Mouse (Mus musculus): ENCODE measurements around the gene Tmem107.

The Tmem107 gene

DNA sequence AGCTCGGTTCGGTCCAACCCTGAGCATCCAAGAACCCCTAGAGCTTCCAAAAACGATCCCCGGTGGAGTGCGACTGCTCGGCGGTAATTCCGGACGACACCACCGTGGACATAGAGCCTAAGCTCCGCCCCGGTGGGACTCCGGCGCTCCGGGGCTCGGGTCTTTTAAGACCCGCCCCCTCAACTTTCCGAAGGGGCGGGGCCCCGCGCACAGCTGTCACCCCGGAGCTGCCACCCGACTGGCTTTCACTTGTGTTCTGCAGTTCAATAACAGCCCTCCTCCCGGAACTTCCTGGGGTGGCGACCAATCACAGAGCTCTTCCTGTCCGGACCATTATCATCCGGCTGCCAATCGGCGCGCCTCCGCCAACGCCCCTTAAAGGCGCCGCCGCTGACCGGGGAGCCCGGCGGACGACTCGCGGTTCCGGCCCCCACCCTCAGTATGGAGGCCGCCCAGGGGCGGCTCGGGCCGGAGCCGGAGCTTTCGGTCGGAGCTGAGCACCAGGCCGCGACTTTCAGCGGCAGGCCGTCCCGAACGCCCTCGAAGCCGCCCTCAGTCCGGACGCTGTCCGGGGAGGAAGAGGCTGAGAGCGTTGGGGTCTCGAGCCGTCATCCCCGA is 11.1 kb upstream of the Tmem107 start, which contains the start of gene Borcs6:
Gene Borcs6, plus strand, starts transcription at position 361 of the 618 bp plus-strand sequence.
- DNase-seq (ENCODE audit: low spot score), result peak; percentile 94

DNA sequence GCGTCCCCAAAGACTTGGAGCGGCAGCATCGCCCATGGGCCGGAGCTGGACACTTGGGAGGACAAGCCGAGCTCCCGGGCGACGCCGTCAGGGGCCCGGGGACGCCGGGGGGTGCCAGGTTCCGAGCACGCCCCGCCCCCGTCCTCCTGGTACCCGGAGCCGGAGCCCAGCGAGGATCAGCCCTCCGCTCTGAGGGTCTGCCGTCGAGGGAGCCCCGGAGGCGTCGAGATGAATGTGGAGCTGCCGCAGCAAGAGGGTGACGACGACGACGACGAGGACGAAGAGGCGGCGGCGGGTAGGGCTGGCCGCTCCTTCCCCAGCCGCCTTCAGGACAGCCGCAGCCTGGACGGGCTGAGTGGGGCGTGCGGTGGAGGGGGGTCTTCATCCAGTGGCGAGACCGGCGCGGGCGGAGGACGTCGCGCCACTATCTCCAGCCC is 10.6 kb upstream of the Tmem107 start:
- DNase-seq (ENCODE audit: low spot score), result no peak

DNA sequence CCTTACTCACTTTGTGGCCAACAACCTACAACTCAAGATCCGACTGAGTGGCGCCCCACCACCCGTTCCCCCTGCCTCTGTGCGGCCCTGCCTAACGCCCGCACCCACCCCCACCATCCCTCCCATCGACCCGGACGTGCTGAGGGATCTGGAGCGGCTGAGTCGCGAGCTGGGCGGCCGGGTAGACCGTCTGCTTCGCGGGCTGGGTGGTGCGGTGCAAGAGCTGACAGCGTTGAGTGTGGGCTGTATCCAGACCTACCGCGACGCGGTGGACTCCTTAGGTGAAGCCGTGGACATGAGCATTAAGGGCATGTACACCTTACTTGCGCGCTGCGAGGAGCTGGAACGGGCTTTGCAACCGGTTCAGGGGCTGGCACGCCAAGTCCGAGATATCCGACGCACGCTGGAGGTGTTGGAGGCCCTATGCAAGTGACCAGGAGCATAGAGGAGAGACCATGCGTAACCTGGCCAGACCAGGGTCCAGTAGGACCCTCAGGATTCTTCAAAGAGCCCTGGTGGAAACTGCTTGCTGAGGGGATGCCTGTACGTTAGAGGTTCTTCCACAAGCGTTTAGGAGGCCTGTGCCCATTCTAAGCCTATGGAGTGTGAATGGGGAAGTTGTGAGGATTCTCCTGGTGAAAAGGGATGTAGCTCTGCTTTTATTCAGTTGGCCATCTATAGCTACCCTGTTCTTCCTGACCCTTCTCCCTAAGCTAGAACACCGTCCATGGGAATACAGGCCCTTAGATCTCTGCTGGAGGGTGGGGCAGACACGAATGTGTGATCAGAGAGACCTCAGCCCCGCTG is 10.0 kb upstream of the Tmem107 start:
- no peak for DNase-seq (ENCODE audit: low spot score)

DNA sequence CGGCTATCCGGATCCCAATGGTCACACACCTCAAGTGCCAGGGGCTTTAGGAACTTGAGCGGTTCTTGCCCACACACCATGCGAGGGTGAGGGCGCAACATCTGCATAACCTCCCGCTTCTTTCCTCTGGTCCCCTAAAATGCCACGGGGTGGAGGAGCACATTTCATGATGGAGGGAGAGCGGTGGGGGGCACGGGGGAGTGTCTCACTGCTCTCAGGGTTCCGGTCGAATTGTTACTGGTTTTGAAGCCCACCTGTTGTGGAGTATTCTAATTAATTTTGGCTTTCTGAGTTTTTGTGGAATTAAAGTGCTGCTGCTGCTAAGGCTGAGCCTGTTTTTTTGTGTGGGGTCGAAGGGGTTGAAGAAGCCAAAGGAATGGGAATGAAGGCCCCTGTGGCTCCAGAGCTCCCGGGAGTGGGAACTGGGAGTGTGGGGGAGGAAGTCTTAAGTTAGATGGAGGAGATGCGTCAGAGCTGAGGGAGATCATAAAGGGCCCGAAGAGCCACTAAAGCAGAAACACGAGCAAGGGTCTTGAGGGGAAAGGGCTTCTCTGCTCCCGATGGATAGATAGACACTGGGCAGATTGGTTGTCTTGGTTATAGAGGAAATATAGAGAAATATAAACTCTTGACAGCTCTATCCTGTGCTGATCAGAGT is 9.2 kb upstream of the Tmem107 start:
- no peak for DNase-seq (ENCODE audit: low spot score)

DNA sequence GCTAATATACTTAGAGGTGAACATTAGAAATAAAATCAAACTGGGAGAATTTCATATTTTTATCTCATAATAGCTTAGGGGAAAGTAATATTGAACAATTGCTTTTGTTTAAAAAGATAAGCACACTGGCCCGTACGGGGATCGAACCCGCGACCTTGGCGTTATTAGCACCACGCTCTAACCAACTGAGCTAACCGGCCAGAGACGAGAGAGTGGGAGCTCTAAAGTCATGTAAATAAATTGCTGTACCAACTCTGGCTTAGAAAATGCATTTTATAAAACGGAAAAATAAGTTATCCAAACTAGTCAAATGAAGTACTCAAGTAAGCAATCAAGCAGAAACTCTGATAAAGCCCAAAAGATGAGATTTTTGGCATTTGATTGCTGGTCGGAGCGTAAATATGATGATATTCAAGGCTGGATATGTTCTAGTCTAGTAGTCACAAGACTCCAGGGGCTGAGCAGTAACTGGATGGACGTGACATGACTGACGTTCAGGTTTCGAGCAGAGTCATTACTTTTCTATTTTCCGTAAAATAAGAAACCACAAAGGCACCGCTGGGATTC is 8.3 kb upstream of the Tmem107 start:
- peak; percentile 76 for DNase-seq (ENCODE audit: low spot score)

DNA sequence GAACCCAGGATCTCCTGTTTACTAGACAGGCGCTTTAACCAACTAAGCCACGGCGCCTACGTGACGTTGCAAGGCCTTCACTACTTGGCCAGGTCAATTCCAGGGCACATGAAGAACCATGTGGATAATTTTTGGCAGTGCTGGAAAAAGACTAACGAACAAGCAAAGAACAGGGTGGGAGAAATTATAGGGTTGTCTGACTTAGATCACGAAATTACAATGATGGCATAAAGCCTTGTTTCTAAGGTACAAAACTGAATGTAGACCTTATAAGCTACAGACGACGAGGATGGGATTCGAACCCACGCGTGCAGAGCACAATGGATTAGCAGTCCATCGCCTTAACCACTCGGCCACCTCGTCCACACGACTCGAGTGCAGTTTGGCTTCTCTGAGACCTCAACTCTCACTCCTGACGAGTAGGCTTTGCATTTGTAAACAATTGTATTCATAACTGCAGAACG is 7.8 kb upstream of the Tmem107 start:
- DNase-seq (ENCODE audit: low spot score), result peak; percentile 94

DNA sequence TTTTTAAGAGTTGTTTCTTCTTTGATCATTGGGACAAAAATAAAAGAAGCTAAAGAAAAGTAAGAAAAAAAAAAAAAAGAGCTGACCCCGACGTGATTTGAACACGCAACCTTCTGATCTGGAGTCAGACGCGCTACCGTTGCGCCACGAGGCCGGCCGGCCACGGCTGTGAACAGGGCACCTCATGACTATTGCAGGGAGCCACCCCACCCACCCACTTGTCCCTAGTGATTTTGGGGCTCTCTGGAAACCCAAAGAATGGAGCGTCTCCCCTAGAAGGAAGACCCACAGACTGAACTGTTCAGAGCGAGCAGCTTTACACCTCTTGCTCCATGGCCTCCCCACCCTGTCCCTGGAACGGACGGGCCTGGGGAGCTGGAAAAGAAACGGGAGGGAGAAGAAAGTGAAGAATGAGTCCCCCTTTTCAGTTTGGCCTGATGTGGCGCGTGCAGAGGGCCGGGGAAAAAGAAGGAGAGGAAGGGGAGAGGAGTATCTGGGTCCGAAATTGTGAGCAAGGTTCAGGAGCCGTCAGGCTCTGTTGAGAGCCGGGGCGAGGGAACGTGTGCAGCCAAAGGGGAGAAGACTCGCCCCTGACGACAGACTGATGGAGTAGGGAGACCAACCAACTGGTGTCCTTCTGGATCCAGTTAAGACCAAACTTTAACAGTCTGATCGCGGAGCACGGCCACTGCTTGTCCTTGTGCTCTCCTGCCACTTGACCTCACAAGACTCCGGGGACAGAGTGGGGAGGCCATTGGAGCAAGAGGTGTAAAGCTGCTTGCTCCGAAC is 7.0 kb upstream of the Tmem107 start:
- peak; percentile 73 for DNase-seq (ENCODE audit: low spot score)

DNA sequence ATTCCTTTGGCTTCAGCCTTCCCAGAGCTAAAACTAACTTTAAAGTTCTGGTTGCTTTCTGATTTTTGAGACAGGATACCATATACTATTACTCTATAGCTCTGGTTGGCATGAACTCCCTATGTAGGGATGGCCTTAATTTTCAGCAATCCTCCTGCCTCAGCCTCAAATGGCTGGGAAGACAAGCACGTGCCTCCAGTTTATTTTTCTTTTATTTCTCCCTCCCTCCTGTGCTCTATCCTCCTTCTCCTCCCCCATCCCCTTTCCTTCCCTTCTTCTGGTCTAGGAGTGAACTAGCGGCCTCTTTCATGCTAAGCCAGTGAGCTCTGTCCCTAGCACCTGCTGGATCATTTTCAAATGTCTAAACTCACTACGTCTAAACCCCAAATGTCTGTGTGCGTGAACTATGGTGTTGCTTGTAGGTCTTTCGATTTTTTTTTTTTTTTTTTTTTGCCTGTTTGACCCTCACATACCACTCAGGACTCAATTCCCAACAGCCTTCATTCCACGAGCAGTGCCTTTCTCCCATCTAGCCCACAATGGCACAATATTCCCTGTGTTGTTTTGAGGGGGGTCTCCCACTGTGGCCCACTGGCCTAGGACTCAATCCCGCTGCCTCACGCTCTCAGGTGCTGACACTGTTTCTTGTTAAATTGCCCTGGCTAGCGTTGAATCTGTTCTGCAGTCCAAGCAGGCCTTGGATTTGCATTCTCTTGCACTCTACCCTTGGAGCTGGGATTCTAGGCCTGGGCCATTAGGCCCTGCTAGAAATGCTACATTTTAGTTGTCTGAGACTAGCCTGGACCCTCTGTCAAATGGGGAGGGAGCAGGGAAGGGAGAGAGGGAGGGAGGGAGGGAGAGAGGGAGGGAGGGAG is 6.1 kb upstream of the Tmem107 start:
- DNase-seq (ENCODE audit: low spot score), result no peak

DNA sequence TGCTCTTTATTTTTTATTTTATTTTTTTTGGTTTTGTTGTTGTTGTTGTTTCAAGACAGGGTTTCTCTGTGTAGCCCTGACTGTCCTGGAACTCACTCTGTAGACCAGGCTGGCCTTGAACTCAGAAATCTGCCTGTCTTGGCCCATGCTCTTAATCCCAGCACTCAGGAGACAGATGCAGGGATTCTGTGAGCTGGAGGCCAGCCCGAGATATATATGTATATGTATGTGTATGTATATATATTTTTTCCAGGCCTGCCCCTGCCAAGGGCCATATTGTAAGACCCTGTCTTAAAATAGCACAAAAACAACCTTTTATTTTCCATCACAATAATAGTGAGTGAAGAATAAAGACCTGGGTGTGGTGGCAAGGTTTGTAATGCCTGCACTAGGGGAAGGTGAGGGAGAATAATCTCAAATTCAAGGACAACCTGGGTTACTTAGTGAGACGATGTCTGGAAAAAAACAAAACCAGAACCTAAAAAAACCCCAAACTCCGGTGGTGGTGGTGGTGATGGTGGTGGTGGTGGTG is 5.1 kb upstream of the Tmem107 start:
- DNase-seq (ENCODE audit: low spot score), result no peak

DNA sequence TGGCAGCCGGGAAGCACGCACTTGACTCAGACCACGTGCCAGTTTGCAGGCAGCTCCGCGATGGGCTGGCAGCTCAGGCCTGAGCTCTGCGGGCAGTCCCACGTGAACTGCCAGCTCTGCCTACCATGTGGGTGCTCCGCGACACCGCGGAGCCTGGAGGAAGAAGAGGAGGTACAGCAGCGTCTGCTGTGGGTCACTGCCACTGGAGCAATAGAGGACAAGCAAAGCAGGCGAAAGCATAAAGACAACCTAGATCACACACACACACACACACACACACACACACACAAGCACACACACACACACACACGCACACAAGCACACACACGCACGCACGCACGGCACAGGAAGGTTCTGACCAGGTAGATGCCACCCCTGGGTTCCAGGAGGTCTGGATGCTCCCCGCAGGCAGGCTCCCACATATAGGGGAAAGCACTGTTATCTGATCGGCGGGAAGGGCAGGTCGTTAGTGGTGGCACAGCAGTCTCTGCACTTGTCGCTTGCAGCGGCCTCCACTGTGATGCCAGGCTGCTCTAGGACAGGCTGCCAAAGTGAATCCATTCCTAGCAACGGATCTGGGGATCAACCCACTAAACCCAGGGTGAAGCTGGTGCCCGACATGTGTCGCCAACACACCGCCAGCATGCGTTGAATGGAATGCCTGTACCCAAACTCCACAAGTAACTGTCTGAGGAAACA is 4.3 kb upstream of the Tmem107 start:
- DNase-seq (ENCODE audit: low spot score), result peak; percentile 68

DNA sequence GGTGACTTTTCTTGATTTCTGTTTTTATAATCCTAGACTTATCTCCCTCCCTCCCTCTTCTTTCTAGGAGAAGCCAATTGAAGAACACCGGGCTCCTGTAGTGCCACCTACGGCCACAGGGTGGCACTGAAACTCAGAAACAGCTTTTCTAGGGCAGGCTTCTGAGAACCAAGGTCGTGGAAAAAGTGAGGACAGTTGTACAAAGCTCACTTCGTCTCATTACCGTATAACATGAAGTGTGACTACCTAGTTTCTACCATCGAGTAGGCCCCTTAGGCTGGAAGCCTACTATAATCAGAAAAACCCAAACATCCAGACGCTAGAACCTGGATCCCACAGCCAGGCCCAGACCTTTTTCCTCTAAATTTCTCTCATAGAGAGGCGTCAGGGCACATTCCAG is 3.6 kb upstream of the Tmem107 start:
- DNase-seq (ENCODE audit: low spot score), result peak; percentile 93

DNA sequence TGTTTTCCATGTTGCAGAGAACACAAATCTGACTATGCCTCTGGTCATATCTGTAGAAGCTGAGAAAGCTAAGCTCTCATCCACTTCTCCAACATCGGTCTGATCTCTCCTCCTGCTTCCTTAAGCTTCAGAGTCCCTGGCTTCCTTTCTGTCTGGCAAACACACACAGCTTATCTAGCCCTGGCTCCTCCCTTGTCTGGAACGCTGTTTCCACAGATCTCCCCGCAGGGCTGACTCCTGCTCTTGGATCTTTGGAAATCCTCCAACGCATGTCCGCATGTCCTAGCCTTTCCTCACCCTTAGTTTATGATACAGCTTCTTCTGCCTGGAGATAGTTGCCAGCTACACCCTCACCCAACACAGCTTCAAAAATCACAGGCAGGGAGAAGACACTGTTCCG is 3.0 kb upstream of the Tmem107 start:
- DNase-seq (ENCODE audit: low spot score), result no peak

DNA sequence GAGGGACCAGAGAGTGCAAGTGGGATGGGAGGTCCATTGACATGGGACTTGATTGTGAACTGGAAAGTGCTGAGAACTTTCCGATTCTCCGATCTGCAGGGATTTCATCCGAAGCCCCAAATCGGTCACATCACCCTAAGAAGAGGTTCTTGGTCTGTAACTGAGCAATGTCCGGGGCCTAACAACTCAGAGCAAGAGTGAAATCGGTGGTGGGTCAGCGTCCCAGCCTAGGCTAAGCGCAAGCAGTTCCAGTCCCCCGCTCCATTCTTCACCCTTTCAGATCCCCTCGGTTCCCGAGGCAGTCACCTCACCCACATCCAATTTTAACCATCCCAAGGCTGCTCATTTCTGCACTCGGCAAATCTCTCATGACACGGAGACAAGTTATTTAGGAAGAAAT is 513 bp upstream of the Tmem107 start:
- no peak for DNase-seq (ENCODE audit: low spot score)

DNA sequence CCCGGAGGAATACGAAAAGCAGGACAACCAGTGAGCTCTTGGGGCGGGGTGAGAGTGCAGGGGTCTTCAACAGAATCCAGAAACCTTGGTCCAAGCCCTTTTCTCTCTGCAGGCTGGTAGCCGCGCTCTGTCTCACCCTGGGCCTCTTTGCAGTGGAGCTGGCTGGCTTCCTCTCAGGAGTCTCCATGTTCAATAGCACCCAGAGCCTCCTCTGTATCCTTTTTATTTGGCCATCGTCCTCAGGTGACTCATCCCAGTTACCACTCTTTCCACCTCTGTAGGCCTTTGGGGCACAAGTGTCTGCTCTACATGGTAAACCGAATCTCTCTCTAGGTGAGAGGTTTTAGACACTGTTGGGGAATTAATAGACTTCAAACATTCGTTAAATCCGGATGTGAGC is 656 bp downstream of the Tmem107 start:
- no peak for DNase-seq (ENCODE audit: low spot score)

DNA sequence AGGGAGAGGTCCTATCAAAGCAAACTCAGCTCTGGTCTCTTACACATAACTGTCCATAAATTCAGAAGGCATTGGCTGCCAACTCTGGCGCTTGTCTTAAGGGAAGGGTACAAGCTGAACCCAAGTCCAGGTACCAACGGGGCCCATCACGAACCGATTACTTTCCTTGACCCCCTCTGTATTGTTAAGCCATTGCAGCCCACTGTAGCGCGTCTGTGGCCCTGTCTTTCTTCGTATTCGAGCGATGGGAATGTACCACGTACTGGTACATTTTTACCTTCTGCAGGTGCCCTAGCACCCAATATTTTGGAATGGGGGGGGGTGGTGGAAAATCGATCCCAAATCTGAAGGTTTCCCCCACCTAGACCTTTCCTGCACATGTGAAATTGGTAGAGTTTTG is 1.6 kb downstream of the Tmem107 start:
- DNase-seq (ENCODE audit: low spot score), result no peak

DNA sequence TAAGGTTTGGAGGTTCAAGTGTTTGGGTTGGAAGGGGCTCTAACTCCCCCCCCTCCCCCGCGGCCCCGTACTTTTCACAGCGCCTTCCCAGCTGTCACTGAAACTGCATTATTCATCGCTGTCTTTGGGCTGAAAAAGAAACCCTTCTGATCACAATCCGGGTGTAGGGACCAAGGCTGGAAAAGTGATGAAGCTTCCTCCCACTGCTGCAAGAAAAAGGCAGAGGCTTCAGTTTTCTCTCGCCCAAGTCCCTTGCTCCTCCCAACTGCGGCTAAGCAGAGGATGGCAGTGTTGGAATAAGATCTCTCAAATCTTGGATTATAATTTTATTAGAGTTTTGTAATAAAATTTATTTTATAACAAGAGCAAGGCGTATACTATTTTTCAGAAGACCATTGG is 2.1 kb downstream of the Tmem107 start:
- DNase-seq (ENCODE audit: low spot score), result no peak

DNA sequence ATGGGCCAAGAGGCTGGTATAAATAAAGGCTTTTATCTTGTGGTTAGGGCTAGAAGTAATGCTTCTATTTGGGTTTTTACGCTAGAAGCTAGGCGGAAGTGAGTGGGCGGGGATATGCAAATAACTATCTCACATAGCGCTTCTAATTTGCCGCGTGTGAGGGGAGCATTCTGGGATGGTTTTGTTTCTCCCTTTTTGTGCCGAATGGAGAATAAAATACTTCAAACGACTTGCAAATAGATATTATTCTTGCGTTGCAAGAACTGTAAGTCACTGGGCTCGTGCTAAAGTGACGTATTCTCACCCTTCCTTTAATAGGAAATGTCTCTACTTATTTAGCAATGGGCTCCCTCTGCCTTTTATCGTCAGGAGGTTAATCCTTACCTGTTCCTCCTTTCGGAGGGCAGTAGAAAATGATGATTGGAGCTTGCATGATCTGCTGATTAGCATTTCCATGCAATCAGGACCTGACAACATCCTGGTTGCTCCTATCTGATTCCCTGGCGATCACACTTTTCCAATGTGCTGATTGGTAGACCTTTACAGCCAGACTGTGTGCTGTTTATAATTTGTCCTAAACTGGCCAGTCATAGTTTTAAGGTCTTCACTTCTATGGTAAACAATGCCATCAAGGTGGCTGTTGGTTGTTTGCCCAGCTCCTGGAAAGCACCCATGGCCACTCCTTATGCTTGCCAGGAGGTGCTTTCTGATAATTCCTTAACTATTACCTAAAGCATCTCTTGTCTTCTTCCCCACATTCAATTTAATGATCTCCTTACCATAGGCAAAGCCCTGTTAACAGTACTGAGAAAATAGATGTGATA is 2.7 kb downstream of the Tmem107 start:
- DNase-seq (ENCODE audit: low spot score), result peak; percentile 95

DNA sequence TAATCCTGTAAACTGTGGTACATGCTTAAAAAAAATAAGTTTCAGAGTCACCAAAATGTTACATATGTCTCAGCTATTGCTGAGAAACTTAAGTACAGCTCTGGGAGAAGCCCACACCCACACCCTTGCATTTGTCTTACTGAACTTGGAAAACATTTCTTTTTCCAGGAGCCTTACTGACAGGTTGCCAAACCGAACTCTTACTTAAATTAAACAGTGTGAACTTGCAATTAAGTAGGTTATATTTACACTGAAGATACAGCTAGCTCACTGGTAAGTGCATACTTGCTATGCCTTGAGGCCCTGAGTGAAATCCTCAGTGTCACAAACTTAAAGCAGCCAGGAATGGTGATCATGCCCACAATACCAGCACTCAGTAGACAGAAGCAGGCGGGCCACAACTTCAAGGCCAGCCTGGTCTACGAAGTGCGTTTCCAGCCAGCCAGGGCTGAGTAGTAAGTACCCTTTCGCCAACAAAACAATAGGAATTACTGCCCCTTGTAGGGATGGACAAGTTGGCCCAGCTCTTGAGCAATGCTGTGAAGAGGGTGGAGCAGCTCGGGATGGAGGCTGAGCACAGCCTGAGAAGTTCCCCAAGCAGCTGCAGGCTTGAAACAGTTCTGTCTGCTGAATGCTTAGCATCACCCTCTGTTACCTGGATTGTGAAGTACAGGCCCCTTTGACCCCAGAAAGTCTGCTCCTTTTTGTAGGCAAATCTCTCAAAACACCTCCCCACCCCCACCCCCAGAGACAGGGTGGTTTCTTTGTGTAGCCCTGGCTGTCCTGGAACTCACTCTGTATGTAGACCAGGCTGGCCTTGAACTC is 3.6 kb downstream of the Tmem107 start:
- no peak for DNase-seq (ENCODE audit: low spot score)

Measured in c-Kit-positive CD71-positive TER-119-positive erythroid progenitor cells, embryonic 14.5 days (primary cell).